Mouse (Mus musculus) thymus, postnatal 10 days (tissue): ENCODE data around the gene Slc35f2.

Experiments used
- DNase-seq, 2 experiments: peaks; one replicate each; pipeline ENCODE4 v3.0.0; 2021; ENCODE audit warnings: low spot score in 2 of 2

Slc35f2 gene

DNA sequence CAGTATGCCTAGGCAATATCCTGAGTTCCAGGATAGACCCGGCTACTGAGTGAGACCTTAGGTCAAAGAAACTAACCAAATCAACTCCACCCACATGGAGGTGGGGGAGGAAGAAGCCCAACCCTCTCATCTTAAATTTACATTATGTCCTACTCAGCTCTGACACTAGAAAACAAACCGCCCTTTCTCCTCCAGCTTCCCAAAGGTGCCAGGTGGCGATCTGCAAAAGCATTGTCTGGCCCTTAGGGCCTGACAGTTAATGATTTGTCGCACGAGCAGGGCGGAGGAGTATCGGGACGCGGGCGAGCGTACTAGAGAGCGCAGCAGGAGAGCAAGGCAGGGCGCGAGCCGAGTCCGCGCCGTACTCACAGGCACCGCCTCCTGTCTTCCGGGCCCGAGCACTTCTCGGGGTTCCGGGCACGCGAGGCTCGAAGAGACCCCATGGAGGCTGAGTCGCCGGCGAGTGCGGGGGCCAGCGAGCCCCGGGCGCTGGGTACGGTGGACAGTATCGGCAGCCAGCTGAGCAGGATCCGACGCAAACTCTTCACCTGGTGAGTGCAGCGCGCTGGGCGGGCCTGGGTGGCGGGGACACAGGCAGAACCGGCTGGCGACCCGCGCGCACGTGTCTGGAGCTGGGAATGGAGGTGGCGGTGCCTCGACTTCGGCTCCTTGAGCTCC, at the start of gene Slc35f2:
Gene Slc35f2 (plus strand): TSS at position 195 of the 678 bp plus-strand sequence.
- DNase-seq, result peak; percentile 53 to 64

GRCm38 (mm10) chr9:53740829-53741404, 30.4 kb upstream of the Slc35f2 start:
- no peak for DNase-seq

DNA sequence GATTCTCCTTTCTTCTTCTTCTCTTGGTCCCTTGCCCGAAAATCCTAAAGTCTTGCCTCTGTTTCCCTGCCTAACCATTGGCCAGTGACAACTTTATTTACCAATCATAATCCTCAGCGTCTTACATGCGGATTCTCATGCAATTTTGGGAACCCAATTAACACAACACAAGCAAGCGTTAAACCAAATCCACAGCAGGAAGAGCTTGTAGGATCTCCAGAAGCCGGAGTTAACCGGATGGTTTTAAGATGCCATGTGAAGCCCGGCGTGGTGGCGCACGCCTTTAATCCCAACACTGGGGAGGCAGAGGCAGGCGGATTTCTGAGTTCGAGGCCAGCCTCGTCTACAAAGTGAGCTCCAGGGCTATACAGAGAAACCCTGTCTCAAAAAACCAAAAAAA, 20.9 kb upstream of the Slc35f2 start:
- DNase-seq, result no peak

DNA sequence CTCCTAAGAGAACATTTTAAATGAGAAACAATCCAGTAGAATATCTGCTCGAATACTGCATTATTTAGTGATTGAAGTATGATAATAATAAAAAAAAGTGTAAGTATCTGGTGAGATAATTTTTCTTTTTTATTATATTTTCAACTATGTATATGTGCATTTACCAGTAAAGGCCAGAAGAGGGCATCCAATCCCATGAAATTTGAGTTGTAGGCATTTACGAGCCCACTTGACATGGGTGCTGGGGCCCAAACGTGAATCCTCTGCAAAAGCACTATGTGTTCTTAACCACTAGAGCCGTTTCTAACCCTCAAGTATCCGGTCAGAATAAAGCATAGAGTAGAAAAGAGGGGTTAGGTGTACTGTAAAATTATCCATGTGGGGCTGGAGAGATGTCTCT, 20.4 kb upstream of the Slc35f2 start:
- DNase-seq, result peak in 1 of 2 experiments; percentile 20

GRCm38 (mm10) chr9:53754801-53755200, 16.5 kb upstream of the Slc35f2 start:
- DNase-seq, result no peak

- DNase-seq, result no peak
Measured at GRCm38 (mm10) chr9:53758142-53758541, 13.2 kb upstream of the Slc35f2 start.

DNA sequence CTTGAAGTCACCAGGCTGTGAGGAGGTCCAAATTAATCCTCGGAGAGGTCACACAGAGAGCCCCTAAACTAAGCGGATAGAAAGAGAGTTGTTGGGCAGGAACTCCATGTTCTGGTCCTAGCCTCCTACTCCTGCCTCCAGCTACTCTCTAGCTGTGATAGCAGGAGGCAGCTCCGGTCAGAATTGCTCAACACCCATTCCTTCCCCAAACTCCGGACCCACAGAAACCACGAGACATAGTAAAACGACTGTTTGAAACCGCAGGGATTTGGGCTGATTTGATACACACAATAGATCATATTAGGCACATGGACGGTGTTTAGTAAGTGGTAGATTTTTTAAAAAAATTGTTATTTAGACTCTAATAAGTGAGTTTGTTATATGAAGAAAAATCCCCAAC, 6.6 kb upstream of the Slc35f2 start:
- DNase-seq, result no peak

DNA sequence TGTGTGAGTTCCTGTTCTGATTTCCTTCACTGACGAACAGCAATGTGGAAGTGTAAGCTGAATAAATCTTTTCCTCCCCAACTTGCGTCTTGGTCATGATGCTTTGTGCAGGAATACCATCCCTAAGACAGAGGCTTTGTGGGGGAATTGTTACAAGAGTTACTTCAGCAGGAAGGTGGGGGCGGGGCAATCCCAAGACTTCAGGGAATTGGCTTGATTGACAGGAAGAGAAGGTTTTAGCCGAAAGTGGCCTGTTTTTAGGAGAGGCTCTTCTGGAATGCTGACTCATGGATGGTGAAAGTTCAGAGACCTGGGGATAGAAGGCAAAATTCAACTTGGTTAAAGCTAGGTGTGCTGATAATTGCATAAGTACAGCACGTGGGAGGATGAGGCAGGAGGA, 2.9 kb upstream of the Slc35f2 start:
- DNase-seq, result no peak

DNA sequence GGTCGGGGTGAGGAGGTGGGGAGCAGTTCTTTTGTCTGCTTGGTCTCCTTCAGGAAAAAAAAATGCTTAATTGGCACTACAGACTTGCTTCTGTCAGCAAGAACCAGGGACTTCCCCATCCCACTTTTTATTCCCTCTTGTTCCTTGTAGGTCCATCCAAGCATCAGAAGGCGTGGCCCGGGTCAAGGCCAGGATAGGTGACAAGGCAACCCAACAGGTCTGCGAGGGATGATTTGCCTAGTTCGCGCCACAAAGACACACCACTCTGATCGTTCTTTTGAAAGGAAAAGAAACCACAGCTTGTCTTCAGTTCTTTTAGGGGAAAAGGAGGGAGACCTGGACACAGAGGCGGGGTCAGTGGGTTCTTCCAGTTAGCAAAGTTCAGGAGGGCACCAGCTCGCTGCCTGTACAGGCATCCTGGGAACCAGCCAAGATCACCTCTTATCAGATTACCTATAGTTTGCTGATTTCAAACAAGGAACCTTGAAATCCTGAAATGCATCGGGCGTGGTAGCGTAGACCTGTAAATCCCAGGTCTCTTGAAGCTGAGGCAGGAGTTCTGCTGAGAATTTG, 481 bp upstream of the Slc35f2 start:
- no peak for DNase-seq

- peak in 1 of 2 experiments; percentile 25 for DNase-seq
Measured at GRCm38 (mm10) chr9:53772121-53772561, 803 bp downstream of the Slc35f2 start.

GRCm38 (mm10) chr9:53775511-53775910, 4.2 kb downstream of the Slc35f2 start:
- no peak for DNase-seq

- peak; percentile 5 to 16 for DNase-seq
Measured at GRCm38 (mm10) chr9:53786561-53787407, 15.4 kb downstream of the Slc35f2 start.

- DNase-seq, result no peak
Measured at GRCm38 (mm10) chr9:53793830-53794330, 22.5 kb downstream of the Slc35f2 start.

DNA sequence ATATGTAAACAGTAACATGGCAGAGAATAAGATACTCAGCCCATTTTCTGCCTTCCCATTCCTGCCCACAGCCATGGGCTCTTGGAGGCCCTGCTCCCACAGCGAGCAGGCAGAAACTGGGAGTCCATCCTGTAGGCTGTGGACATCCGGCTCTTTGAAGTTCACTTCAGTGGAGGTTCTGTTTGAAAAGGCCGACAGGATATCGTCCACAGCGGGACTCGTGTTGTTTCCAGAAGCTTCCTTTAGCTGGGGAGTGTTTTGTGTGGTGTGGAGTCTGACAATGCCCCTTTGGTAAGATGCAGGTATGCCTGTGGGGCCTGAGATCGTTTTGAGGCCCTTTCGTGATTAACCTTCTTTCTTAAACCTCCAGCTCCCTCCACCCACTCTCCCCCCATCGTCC, 23.2 kb downstream of the Slc35f2 start:
- no peak for DNase-seq

- no peak for DNase-seq
Measured at GRCm38 (mm10) chr9:53795351-53795750, 24.0 kb downstream of the Slc35f2 start.

DNA sequence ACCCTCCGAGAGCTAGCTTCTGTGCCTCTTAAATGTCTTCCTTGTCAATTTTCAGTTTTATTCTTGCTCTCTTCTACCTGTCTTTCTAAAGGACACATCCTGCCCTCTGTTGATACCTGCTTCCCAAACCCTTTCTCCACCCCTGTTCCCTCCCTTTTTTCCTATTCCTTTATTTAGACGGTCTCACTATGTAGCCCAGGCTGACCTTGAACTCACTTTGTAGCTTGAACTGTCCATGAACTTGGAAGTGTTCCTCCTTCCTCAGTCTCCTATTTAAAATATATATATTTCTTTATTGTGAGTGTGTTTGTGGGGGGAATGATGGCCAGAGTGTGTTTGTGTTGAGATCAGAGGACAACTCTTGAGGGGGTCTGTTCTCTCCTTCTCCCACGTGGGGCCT, 25.0 kb downstream of the Slc35f2 start:
- DNase-seq, result no peak

GRCm38 (mm10) chr9:53797141-53797540, 25.8 kb downstream of the Slc35f2 start:
- DNase-seq, result no peak

DNA sequence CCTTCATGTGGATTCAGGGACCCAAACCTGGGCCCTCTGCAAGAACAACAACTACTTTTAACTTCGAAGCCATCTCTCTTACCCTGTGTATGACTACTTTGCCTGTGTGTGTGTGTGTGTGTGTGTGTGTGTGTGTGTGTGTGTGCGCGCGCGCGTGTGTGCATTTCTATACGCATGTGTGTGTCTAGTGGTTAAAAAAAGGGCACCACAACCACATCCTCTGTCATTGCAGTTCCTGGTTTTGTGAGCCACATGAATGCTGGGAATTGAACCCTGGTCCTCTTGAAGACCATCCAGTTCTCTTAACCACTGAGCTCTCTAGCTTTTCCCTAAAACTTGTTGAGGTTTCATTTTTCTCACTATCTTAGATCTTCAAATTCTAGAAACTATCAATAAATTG, 31.6 kb downstream of the Slc35f2 start:
- DNase-seq, result no peak

- peak; percentile 49 to 60 for DNase-seq
Measured at GRCm38 (mm10) chr9:53806496-53807086, 35.3 kb downstream of the Slc35f2 start.

GRCm38 (mm10) chr9:53813418-53813817, 42.1 kb downstream of the Slc35f2 start:
- DNase-seq, result no peak

- DNase-seq, result peak; percentile 58 to 83
Measured at GRCm38 (mm10) chr9:53818760-53819159, 47.4 kb downstream of the Slc35f2 start.

GRCm38 (mm10) chr9:53825318-53825717, 54.0 kb downstream of the Slc35f2 start:
- DNase-seq, result no peak
